Mouse (Mus musculus) small intestine, adult 2 months (tissue): ENCODE measurements at regions not wholly inside any gene's neighbourhood (a gene's known extent, or its start where the extent isn't known, plus 50 kb on each side); places are given as distances from the start of the nearest gene placed in this dataset.

Experiments used
- H3K27ac ChIP-seq: fragments of 200-500 bp; 2 replicates; pipeline ENCODE4 v1.5.1; 2012; ENCODE audit warnings: low read depth, low read length, control low read depth, inconsistent platforms; ENCODE audit not compliant: insufficient read depth
- H3K27me3 ChIP-seq: fragments of 200-500 bp; 2 replicates; pipeline ENCODE4 v1.6.1; 2012; ENCODE audit warnings: mild to moderate bottlenecking, moderate library complexity, low read length, inconsistent platforms; ENCODE audit not compliant: control insufficient read depth, insufficient read depth
- H3K36me3 ChIP-seq: fragments of 200-500 bp; 2 replicates; pipeline ENCODE4 v1.6.1; 2012; ENCODE audit warnings: mild to moderate bottlenecking, low read length, control low read depth, inconsistent platforms; ENCODE audit not compliant: control insufficient read depth, insufficient read depth
- H3K4me1 ChIP-seq: fragments of 200-500 bp; 2 replicates; pipeline ENCODE4 v1.6.1; 2012; ENCODE audit warnings: low read length, inconsistent platforms, mixed read lengths; ENCODE audit not compliant: control insufficient read depth, insufficient read depth, insufficient read length
- H3K4me3 ChIP-seq: fragments of 200-500 bp; 2 replicates; pipeline ENCODE4 v1.5.1; 2012; ENCODE audit warnings: low read depth, mild to moderate bottlenecking, control low read depth, inconsistent platforms, low read length, moderate library complexity
- CTCF ChIP-seq: fragments of 200-500 bp; IDR thresholded peaks from 2 replicates; pipeline ENCODE4 v1.5.1; 2012; ENCODE audit warnings: low read depth, mild to moderate bottlenecking, control low read depth, inconsistent platforms, low read length, moderate library complexity, mixed read lengths; ENCODE audit not compliant: insufficient replicate concordance, insufficient read length; ENCODE audit errors: extremely low read depth
- POLR2A ChIP-seq: fragments of 200-500 bp; IDR thresholded peaks from 2 replicates; pipeline ENCODE4 v1.6.1; 2012; ENCODE audit warnings: low read depth, mild to moderate bottlenecking, control low read depth, inconsistent platforms, low read length, moderate library complexity
- WGBS: fragments of 180-500 bp; shearing (Covaris S2); methylation state at CpG from one replicate; pipeline ENCODE4 v1.1.7; 2018; 5-methylcytosine and 5-hydroxymethylcytosine counted together

- WGBS, result 72% methylated on average over 3 of the region's 3 CpGs
Observed at GRCm38 (mm10) chr17:73032326-73032725, 75.5 kb upstream of the Lclat1 start.

GRCm38 (mm10) chr17:73034420-73034819, 73.4 kb upstream of the Lclat1 start:
- Histone ChIP-seq H3K4me1 (peaks cover 11% of the 10 kb centered on the region; the same call in 1 of the 2 replicates), H3K27me3 (no peaks in the 10 kb centered on the region), H3K4me3 (no peak overlapping the region), H3K36me3 (no peaks in the 10 kb centered on the region), H3K27ac (peak overlapping the region; percentile 69)
- WGBS, result 76% methylated on average over 3 of the region's 3 CpGs
- no peak for TF ChIP-seq POLR2A
- no peak for TF ChIP-seq CTCF

More at GRCm38 (mm10) chr17:73032326-73032725, 75.5 kb upstream of the Lclat1 start:
- Histone ChIP-seq H3K4me3 (no peak overlapping the region), H3K27ac (no peak overlapping the region), H3K4me1 (peaks cover 11% of the 10 kb centered on the region; the same call in 1 of the 2 replicates), H3K36me3 (no peaks in the 10 kb centered on the region), H3K27me3 (no peaks in the 10 kb centered on the region)
- TF ChIP-seq CTCF, result no peak
- no peak for TF ChIP-seq POLR2A

GRCm38 (mm10) chr17:73034981-73035481, 72.8 kb upstream of the Lclat1 start:
- WGBS, result 19% methylated on average over 8 of the region's 8 CpGs
- Histone ChIP-seq H3K4me3 (no peak overlapping the region), H3K36me3 (no peaks in the 10 kb centered on the region), H3K27ac (peak overlapping the region; percentile 69), H3K4me1 (peaks cover 11% of the 10 kb centered on the region; the same call in 1 of the 2 replicates), H3K27me3 (no peaks in the 10 kb centered on the region)
- no peak for TF ChIP-seq CTCF

- 11% methylated on average over 3 of the region's 3 CpGs for WGBS
- H3K4me1 ChIP-seq, result peaks cover 11% of the 10 kb centered on the region; the same call in 1 of the 2 replicates
- H3K36me3 ChIP-seq, result no peaks in the 10 kb centered on the region
- H3K4me3 ChIP-seq, result no peak overlapping the region
- no peak overlapping the region for H3K27ac ChIP-seq
- no peak for TF ChIP-seq CTCF
- TF ChIP-seq POLR2A, result no peak
- no peaks in the 10 kb centered on the region for H3K27me3 ChIP-seq
Observed at GRCm38 (mm10) chr17:73036845-73037244, 70.9 kb upstream of the Lclat1 start.

GRCm38 (mm10) chr17:73038586-73038985, 69.2 kb upstream of the Lclat1 start:
- H3K4me3 ChIP-seq, result no peak overlapping the region
- 91% methylated on average over 2 of the region's 2 CpGs for WGBS
- H3K36me3 ChIP-seq, result no peaks in the 10 kb centered on the region
- no peak overlapping the region for H3K27ac ChIP-seq
- peaks cover 11% of the 10 kb centered on the region; the same call in 1 of the 2 replicates for H3K4me1 ChIP-seq
- no peaks in the 10 kb centered on the region for H3K27me3 ChIP-seq
- TF ChIP-seq POLR2A, result no peak
- TF ChIP-seq CTCF, result no peak

- whole genome bisulfite sequencing, result 74% methylated on average over 5 of the region's 5 CpGs
Observed at GRCm38 (mm10) chr17:73044918-73045580, 62.7 kb upstream of the Lclat1 start.

GRCm38 (mm10) chr17:73046985-73047384, 60.8 kb upstream of the Lclat1 start:
- TF ChIP-seq CTCF (no peak), POLR2A (no peak)
- H3K4me3 ChIP-seq, result no peak overlapping the region
- WGBS, result 55% methylated on average over 4 of the region's 4 CpGs
- no peaks in the 10 kb centered on the region for H3K4me1 ChIP-seq
- no peak overlapping the region for H3K27ac ChIP-seq
- H3K36me3 ChIP-seq, result no peaks in the 10 kb centered on the region
- H3K27me3 ChIP-seq, result no peaks in the 10 kb centered on the region

More at GRCm38 (mm10) chr17:73044918-73045580, 62.7 kb upstream of the Lclat1 start:
- Histone ChIP-seq H3K36me3 (no peaks in the 10 kb centered on the region), H3K4me1 (no peaks in the 10 kb centered on the region), H3K4me3 (no peak overlapping the region), H3K27ac (no peak overlapping the region), H3K27me3 (no peaks in the 10 kb centered on the region)
- TF ChIP-seq CTCF, result no peak
- TF ChIP-seq POLR2A, result no peak
